Mouse (Mus musculus): Measurements from ENCODE around the gene Cyp2c23. TPM values are rescaled to one million over a fixed set of nuclear protein-coding genes. Genes with fewer than 3 reads are reported as not detected.

Cyp2c23 gene
- polyA plus RNA-seq, 1 experiment from 2014 or later, result 4.0 TPM

- Histone ChIP-seq H3K4me2 (ENCODE audit: low read depth, low read length) (no peak overlapping the region), H3K9me3 (replicated peaks; ENCODE audit: control insufficient read depth, low read length) (no peaks in the 10 kb centered on the region), H3K4me3 (replicated peaks; ENCODE audit: low read length) (no peak overlapping the region), H3K9ac (ENCODE audit: low read length) (no peak overlapping the region), H3K36me3 (ENCODE audit: control insufficient read depth, insufficient read depth, low read length) (no peaks in the 10 kb centered on the region), H3K27ac (ENCODE audit: low read length) (no peak overlapping the region), H3K4me1 (ENCODE audit: control insufficient read depth, insufficient read depth, low read length) (0 out of 2 replicates have a peak, but pooled peaks cover 2% of the 10 kb centered on the region), H3K27me3 (ENCODE audit: control insufficient read depth, insufficient read depth, low read length) (no peaks in the 10 kb centered on the region)
- no peak for ATAC-seq (ENCODE audit: insufficient read depth, low FRiP score)
- WGBS, result 79% methylated on average over 8 of the region's 8 CpGs
Measured at GRCm38 (mm10) chr19:43990362-43990761, 38.6 kb downstream of the Cyp2c23 start.

DNA sequence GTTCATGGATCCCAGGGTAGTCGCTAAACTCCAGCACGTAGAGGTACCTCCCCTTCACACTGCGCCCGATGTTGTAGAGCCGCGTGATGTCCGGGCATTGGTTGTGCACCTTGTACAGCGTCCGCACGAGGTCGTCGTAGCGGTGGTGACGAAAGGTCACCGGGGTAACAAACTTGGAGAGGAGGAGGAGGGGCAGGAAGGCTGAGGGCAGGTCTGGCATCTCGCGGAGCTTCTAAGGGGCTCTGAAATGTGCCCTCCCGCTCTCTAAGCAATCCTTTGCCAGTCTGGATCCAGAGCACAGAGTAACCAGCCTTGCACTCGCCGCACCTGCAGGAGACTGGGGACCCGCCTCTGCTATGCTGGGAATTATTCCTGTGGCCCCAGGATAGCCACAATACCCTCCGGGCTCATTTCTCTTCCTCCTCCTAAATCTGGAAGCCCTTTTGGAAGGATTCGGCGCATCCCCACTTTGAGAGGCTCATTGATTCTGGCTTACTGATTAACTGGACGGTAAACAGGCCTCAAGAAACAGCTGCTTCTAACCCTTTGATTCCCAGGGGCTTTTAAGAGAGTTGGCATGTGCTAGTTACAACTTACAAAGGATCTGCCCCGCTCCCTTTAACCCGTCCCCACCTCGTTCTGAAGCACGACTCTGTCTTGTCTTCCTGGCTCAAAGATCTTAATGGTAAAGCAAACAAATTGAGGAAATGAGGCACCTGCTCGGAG lies 42.8 kb downstream of the Cyp2c23 start, which contains the start of gene Cpn1:
Gene Cpn1, minus strand, starts transcription at position 488 of the 726 bp plus-strand sequence.
- WGBS, result 14% methylated on average over 30 of the region's 30 CpGs
- Histone ChIP-seq H3K4me3 (replicated peaks; ENCODE audit: low read length) (peak within 1 kb of the TSS; percentile 40), H3K4me1 (ENCODE audit: control insufficient read depth, insufficient read depth, low read length) (0 out of 2 replicates have a peak, but pooled peaks cover 2% of the 10 kb centered on the region), H3K4me2 (ENCODE audit: low read depth, low read length) (peak within 1 kb of the TSS; percentile 47), H3K27ac (ENCODE audit: low read length) (peak within 1 kb of the TSS; percentile 58), H3K9ac (ENCODE audit: low read length) (peak within 1 kb of the TSS; percentile 49; the same call in 1 of the 2 replicates), H3K36me3 (ENCODE audit: control insufficient read depth, insufficient read depth, low read length) (no peaks in the 10 kb centered on the region), H3K27me3 (ENCODE audit: control insufficient read depth, insufficient read depth, low read length) (no peaks in the 10 kb centered on the region), H3K9me3 (replicated peaks; ENCODE audit: control insufficient read depth, low read length) (no peaks in the 10 kb centered on the region)
- ATAC-seq (ENCODE audit: insufficient read depth, low FRiP score), result peak; percentile 77

DNA sequence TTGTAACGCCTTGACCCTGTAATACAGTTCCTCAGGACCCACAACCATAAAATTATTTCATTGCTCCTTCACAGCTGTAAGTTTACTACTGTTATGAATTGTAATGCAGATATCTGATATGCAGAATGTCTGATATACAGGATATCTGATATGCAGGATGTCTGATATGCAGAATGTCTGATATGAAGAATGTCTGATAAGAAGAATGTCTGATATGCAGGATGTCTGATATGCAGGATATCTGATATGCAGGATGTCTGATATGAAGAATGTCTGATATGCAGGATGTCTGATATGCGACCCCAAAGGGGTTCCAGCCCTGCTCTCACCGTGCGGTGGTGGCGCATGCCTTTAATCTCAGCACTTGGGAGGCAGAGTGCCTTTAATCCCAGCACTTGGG lies 47.0 kb downstream of the Cyp2c23 start:
- WGBS, result 81% methylated on average over 5 of the region's 5 CpGs
- no peak for ATAC-seq (ENCODE audit: insufficient read depth, low FRiP score)
- H3K9ac ChIP-seq (ENCODE audit: low read length), result no peak overlapping the region

GRCm38 (mm10) chr19:43980711-43981110 lies 48.3 kb downstream of the Cyp2c23 start:
- H3K4me2 ChIP-seq (ENCODE audit: low read depth, low read length), result no peak overlapping the region
- 93% methylated on average over 17 of the region's 17 CpGs for WGBS
- H3K27me3 ChIP-seq (ENCODE audit: control insufficient read depth, insufficient read depth, low read length), result no peaks in the 10 kb centered on the region

More for the DNA sequence above, 47.0 kb downstream of the Cyp2c23 start:
- Histone ChIP-seq H3K27me3 (ENCODE audit: control insufficient read depth, insufficient read depth, low read length) (no peaks in the 10 kb centered on the region), H3K27ac (ENCODE audit: low read length) (no peak overlapping the region), H3K4me1 (ENCODE audit: control insufficient read depth, insufficient read depth, low read length) (0 out of 2 replicates have a peak, but pooled peaks cover 2% of the 10 kb centered on the region), H3K36me3 (ENCODE audit: control insufficient read depth, insufficient read depth, low read length) (no peaks in the 10 kb centered on the region), H3K9me3 (replicated peaks; ENCODE audit: control insufficient read depth, low read length) (no peaks in the 10 kb centered on the region), H3K4me2 (ENCODE audit: low read depth, low read length) (no peak overlapping the region), H3K4me3 (replicated peaks; ENCODE audit: low read length) (no peak overlapping the region)

GRCm38 (mm10) chr19:43977799-43978198 lies 51.2 kb downstream of the Cyp2c23 start:
- H3K9ac ChIP-seq (ENCODE audit: low read length), result no peak overlapping the region
- no peak overlapping the region for H3K4me2 ChIP-seq (ENCODE audit: low read depth, low read length)
- no peaks in the 10 kb centered on the region for H3K4me1 ChIP-seq (ENCODE audit: control insufficient read depth, insufficient read depth, low read length)
- no peak overlapping the region for H3K4me3 ChIP-seq (replicated peaks; ENCODE audit: low read length)
- H3K9me3 ChIP-seq (replicated peaks; ENCODE audit: control insufficient read depth, low read length), result no peaks in the 10 kb centered on the region
- 70% methylated on average over 3 of the region's 3 CpGs for WGBS
- no peaks in the 10 kb centered on the region for H3K36me3 ChIP-seq (ENCODE audit: control insufficient read depth, insufficient read depth, low read length)
- no peak for ATAC-seq (ENCODE audit: insufficient read depth, low FRiP score)
- no peak overlapping the region for H3K27ac ChIP-seq (ENCODE audit: low read length)
- no peaks in the 10 kb centered on the region for H3K27me3 ChIP-seq (ENCODE audit: control insufficient read depth, insufficient read depth, low read length)

More at GRCm38 (mm10) chr19:43980711-43981110, 48.3 kb downstream of the Cyp2c23 start:
- Histone ChIP-seq H3K4me3 (replicated peaks; ENCODE audit: low read length) (no peak overlapping the region), H3K27ac (ENCODE audit: low read length) (no peak overlapping the region), H3K36me3 (ENCODE audit: control insufficient read depth, insufficient read depth, low read length) (no peaks in the 10 kb centered on the region), H3K9ac (ENCODE audit: low read length) (no peak overlapping the region), H3K4me1 (ENCODE audit: control insufficient read depth, insufficient read depth, low read length) (no peaks in the 10 kb centered on the region), H3K9me3 (replicated peaks; ENCODE audit: control insufficient read depth, low read length) (no peaks in the 10 kb centered on the region)
- ATAC-seq (ENCODE audit: insufficient read depth, low FRiP score), result no peak

- ATAC-seq (ENCODE audit: insufficient read depth, low FRiP score), result no peak
- Histone ChIP-seq H3K27ac (ENCODE audit: low read length) (no peak overlapping the region), H3K4me2 (ENCODE audit: low read depth, low read length) (no peak overlapping the region), H3K9me3 (replicated peaks; ENCODE audit: control insufficient read depth, low read length) (no peaks in the 10 kb centered on the region), H3K4me3 (replicated peaks; ENCODE audit: low read length) (no peak overlapping the region), H3K36me3 (ENCODE audit: control insufficient read depth, insufficient read depth, low read length) (no peaks in the 10 kb centered on the region), H3K9ac (ENCODE audit: low read length) (no peak overlapping the region), H3K4me1 (ENCODE audit: control insufficient read depth, insufficient read depth, low read length) (no peaks in the 10 kb centered on the region), H3K27me3 (ENCODE audit: control insufficient read depth, insufficient read depth, low read length) (no peaks in the 10 kb centered on the region)
- WGBS, result 53% methylated on average over 6 of the region's 6 CpGs
Measured at GRCm38 (mm10) chr19:43976661-43977060, 52.3 kb downstream of the Cyp2c23 start.

DNA sequence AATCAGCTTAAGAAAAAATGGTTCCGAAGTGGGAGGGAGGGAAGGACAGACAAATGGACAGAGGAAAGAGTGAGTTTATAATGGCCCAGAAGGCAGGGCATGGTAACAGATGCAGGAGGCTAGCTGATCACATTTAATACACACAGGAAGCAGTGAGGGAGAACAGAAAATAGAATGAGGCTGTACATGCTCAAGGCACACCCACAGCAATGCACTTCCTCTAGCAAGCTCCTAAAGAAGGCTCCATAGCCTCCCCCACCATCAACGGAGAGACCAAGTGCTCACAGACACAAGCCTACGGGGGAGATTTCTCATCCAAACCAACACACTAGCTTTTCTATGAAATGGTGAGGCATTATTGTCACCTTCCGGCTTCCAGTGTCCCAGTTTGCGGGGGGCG lies 54.8 kb downstream of the Cyp2c23 start:
- H3K27me3 ChIP-seq (ENCODE audit: control insufficient read depth, insufficient read depth, low read length), result no peaks in the 10 kb centered on the region
- ATAC-seq (ENCODE audit: insufficient read depth, low FRiP score), result no peak
- no peak overlapping the region for H3K4me3 ChIP-seq (replicated peaks; ENCODE audit: low read length)
- no peak overlapping the region for H3K27ac ChIP-seq (ENCODE audit: low read length)
- no peak overlapping the region for H3K9ac ChIP-seq (ENCODE audit: low read length)
- H3K4me1 ChIP-seq (ENCODE audit: control insufficient read depth, insufficient read depth, low read length), result no peaks in the 10 kb centered on the region
- no peak overlapping the region for H3K4me2 ChIP-seq (ENCODE audit: low read depth, low read length)
- no peaks in the 10 kb centered on the region for H3K36me3 ChIP-seq (ENCODE audit: control insufficient read depth, insufficient read depth, low read length)
- WGBS, result 86% methylated on average over 6 of the region's 6 CpGs
- H3K9me3 ChIP-seq (replicated peaks; ENCODE audit: control insufficient read depth, low read length), result no peaks in the 10 kb centered on the region

GRCm38 (mm10) chr19:43973711-43974110 lies 55.3 kb downstream of the Cyp2c23 start:
- no peak for ATAC-seq (ENCODE audit: insufficient read depth, low FRiP score)
- Histone ChIP-seq H3K27me3 (ENCODE audit: control insufficient read depth, insufficient read depth, low read length) (no peaks in the 10 kb centered on the region), H3K4me3 (replicated peaks; ENCODE audit: low read length) (no peak overlapping the region), H3K9ac (ENCODE audit: low read length) (no peak overlapping the region), H3K4me1 (ENCODE audit: control insufficient read depth, insufficient read depth, low read length) (no peaks in the 10 kb centered on the region), H3K4me2 (ENCODE audit: low read depth, low read length) (no peak overlapping the region), H3K36me3 (ENCODE audit: control insufficient read depth, insufficient read depth, low read length) (no peaks in the 10 kb centered on the region), H3K9me3 (replicated peaks; ENCODE audit: control insufficient read depth, low read length) (no peaks in the 10 kb centered on the region), H3K27ac (ENCODE audit: low read length) (no peak overlapping the region)
- 69% methylated on average over 9 of the region's 9 CpGs for WGBS

DNA sequence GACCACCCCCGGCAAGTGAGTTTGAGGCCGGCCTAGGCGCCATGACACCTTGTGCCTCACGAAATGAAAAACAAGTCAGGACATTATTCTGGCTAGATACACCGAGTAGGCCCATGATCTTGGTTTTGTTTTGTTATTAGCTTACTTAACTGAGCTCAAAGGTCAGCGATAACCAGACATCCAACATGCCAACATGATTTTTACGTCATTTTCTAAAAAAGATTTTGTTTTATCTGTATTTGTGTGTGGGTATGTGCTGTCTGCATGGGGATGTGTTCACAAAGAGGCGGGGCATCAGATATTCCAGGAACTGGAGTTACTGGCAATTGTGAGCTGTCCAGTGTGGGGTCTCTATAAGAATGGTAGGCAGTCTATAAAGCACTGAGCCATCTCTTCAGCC lies 56.9 kb downstream of the Cyp2c23 start:
- H3K4me2 ChIP-seq (ENCODE audit: low read depth, low read length), result no peak overlapping the region
- H3K36me3 ChIP-seq (ENCODE audit: control insufficient read depth, insufficient read depth, low read length), result no peaks in the 10 kb centered on the region
- no peak overlapping the region for H3K27ac ChIP-seq (ENCODE audit: low read length)
- H3K4me1 ChIP-seq (ENCODE audit: control insufficient read depth, insufficient read depth, low read length), result no peaks in the 10 kb centered on the region
- H3K9me3 ChIP-seq (replicated peaks; ENCODE audit: control insufficient read depth, low read length), result no peaks in the 10 kb centered on the region
- WGBS, result 92% methylated on average over 8 of the region's 8 CpGs
- no peak overlapping the region for H3K9ac ChIP-seq (ENCODE audit: low read length)
- ATAC-seq (ENCODE audit: insufficient read depth, low FRiP score), result no peak
- no peak overlapping the region for H3K4me3 ChIP-seq (replicated peaks; ENCODE audit: low read length)
- no peaks in the 10 kb centered on the region for H3K27me3 ChIP-seq (ENCODE audit: control insufficient read depth, insufficient read depth, low read length)

Data from stomach, embryonic 16.5 days (tissue).